Mouse (Mus musculus): ENCODE measurements around the gene Slc3a1.
A peak's percentile ranks its signal among the peaks of the same experiment; 100 is the strongest.

- peak; percentile 68 for TF ChIP-seq CTCF (IDR thresholded peaks at IDR 0.05)
- TF ChIP-seq EP300 (IDR thresholded peaks at IDR 0.05), result no peak
These were observed 4.7 kb upstream of the Slc3a1 start for GRCm38 (mm10) chr17:85023247-85024167.
